Mouse (Mus musculus): ENCODE measurements at regions not wholly inside any gene's neighbourhood (a gene's known extent, or its start where the extent isn't known, plus 50 kb on each side); places are given as distances from the start of the nearest gene placed in this dataset.

GRCm38 (mm10) chr15:32093889-32094288 is 83.2 kb upstream of the Tas2r119 start:
- no peak for DNase-seq

DNA sequence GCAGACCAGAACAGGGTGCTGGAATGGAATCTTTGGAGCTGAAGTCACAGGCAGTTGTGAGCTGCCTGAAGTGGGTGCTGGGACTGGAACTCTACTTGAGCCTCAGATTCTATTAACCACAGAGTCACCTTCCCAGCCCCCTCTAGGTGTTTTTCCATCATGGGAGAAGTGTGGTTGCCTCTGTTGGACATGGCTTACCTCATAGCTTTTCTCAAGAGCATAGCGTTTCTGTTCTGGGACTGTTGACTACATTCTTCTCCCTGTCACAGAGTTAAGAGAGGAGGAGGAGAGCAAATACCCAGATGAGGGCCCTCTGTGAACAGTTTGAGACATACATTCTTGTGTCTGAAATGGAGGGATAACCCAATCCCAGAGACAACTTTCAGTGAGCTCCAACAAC is 81.5 kb upstream of the Tas2r119 start:
- DNase-seq: no peak

- no peak for DNase-seq
Observed at GRCm38 (mm10) chr15:32110659-32111058, 66.4 kb upstream of the Tas2r119 start.

Measured in adrenal gland, postnatal 14 days (tissue).